Mouse (Mus musculus): ENCODE data around the gene Zbtb1. TPM values are rescaled to one million over a fixed set of nuclear protein-coding genes. Genes with fewer than 3 reads are reported as not detected.

The Zbtb1 gene
- polyA plus RNA-seq, 1 experiment from 2014 or later: 12.5 TPM

- no peak overlapping the region for H3K27ac ChIP-seq (ENCODE audit: low read depth, low read length)
- no peaks in the 10 kb centered on the region; the same call in 1 of the 2 replicates for H3K36me3 ChIP-seq (ENCODE audit: control insufficient read depth, insufficient read depth, low read length)
- no peaks in the 10 kb centered on the region for H3K27me3 ChIP-seq (ENCODE audit: control insufficient read depth, insufficient read depth, low read length)
- H3K9me3 ChIP-seq (ENCODE audit: control insufficient read depth, low read length): no peaks in the 10 kb centered on the region
- no peak overlapping the region for H3K4me2 ChIP-seq (replicated peaks; ENCODE audit: low read depth, low read length)
- H3K4me3 ChIP-seq (ENCODE audit: low read length): no peak overlapping the region
- no peak for ATAC-seq (ENCODE audit: low FRiP score, low TSS enrichment)
- H3K4me1 ChIP-seq (ENCODE audit: control insufficient read depth, insufficient read depth, low read length): no peaks in the 10 kb centered on the region
- WGBS: 8% methylated on average over 4 of the region's 4 CpGs
- H3K9ac ChIP-seq (ENCODE audit: low read depth, low read length): no peak overlapping the region
Observed at GRCm38 (mm10) chr12:76341080-76341479, 29.0 kb upstream of the Zbtb1 start.

DNA sequence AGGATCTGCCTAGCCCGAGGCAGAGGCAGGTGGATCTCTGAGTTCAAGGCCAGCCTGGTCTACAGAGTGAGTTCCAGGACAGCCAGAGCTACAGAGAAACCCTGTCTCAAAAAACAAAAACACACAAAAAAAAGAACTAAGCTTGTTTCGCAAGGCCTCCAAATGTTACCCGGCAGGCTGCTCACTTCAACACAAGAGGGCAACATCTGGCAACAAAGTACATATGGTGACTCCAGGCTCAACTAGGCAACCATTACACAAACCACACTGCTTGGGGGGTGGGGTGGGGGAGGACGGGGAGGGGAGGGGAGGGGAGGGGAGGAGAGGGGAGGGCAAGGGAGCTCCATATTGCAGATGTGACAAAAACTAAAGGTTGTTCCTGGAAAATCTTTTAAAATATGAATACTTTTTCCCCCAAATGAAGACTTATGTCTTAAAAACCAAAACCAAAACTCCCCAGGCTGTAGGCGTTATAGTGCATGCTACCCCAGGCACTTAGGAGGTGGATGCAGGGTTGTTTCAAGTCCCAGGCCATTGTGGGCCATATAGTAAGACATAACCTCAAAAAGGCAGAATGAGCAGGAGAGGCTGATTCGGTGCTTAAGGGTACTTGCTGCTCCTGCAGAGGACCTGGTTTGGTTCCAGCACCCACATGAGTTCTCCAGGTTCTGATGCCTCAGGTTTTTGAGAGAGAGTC is 24.2 kb upstream of the Zbtb1 start:
- ATAC-seq (ENCODE audit: low FRiP score, low TSS enrichment): no peak
- H3K9me3 ChIP-seq (ENCODE audit: control insufficient read depth, low read length): no peaks in the 10 kb centered on the region
- H3K4me2 ChIP-seq (replicated peaks; ENCODE audit: low read depth, low read length): no peak overlapping the region
- H3K4me3 ChIP-seq (ENCODE audit: low read length): no peak overlapping the region
- peaks cover 22% of the 10 kb centered on the region; the same call in 1 of the 2 replicates for H3K36me3 ChIP-seq (ENCODE audit: control insufficient read depth, insufficient read depth, low read length)
- H3K4me1 ChIP-seq (ENCODE audit: control insufficient read depth, insufficient read depth, low read length): no peaks in the 10 kb centered on the region
- H3K27ac ChIP-seq (ENCODE audit: low read depth, low read length): no peak overlapping the region
- H3K27me3 ChIP-seq (ENCODE audit: control insufficient read depth, insufficient read depth, low read length): no peaks in the 10 kb centered on the region
- 78% methylated on average over 6 of the region's 6 CpGs for WGBS
- H3K9ac ChIP-seq (ENCODE audit: low read depth, low read length): no peak overlapping the region

GRCm38 (mm10) chr12:76349680-76350220 is 20.3 kb upstream of the Zbtb1 start:
- Histone ChIP-seq H3K9me3 (ENCODE audit: control insufficient read depth, low read length) (no peaks in the 10 kb centered on the region), H3K27ac (ENCODE audit: low read depth, low read length) (no peak overlapping the region), H3K4me1 (ENCODE audit: control insufficient read depth, insufficient read depth, low read length) (no peaks in the 10 kb centered on the region), H3K4me3 (ENCODE audit: low read length) (no peak overlapping the region), H3K9ac (ENCODE audit: low read depth, low read length) (no peak overlapping the region), H3K27me3 (ENCODE audit: control insufficient read depth, insufficient read depth, low read length) (no peaks in the 10 kb centered on the region), H3K4me2 (replicated peaks; ENCODE audit: low read depth, low read length) (no peak overlapping the region), H3K36me3 (ENCODE audit: control insufficient read depth, insufficient read depth, low read length) (peaks cover 29% of the 10 kb centered on the region; the same call in 1 of the 2 replicates)
- WGBS: 46% methylated on average over 8 of the region's 8 CpGs
- ATAC-seq (ENCODE audit: low FRiP score, low TSS enrichment): peak; percentile 58

GRCm38 (mm10) chr12:76360868-76361267 is 9.2 kb upstream of the Zbtb1 start:
- Histone ChIP-seq H3K9me3 (ENCODE audit: control insufficient read depth, low read length) (no peaks in the 10 kb centered on the region), H3K27ac (ENCODE audit: low read depth, low read length) (no peak overlapping the region), H3K27me3 (ENCODE audit: control insufficient read depth, insufficient read depth, low read length) (no peaks in the 10 kb centered on the region), H3K36me3 (ENCODE audit: control insufficient read depth, insufficient read depth, low read length) (no peaks in the 10 kb centered on the region), H3K4me3 (ENCODE audit: low read length) (no peak overlapping the region), H3K4me2 (replicated peaks; ENCODE audit: low read depth, low read length) (no peak overlapping the region), H3K9ac (ENCODE audit: low read depth, low read length) (no peak overlapping the region), H3K4me1 (ENCODE audit: control insufficient read depth, insufficient read depth, low read length) (0 out of 2 replicates have a peak, but pooled peaks cover 5% of the 10 kb centered on the region)
- no peak for ATAC-seq (ENCODE audit: low FRiP score, low TSS enrichment)
- 59% methylated on average over 1 of the region's 1 CpGs for WGBS

- Histone ChIP-seq H3K4me1 (ENCODE audit: control insufficient read depth, insufficient read depth, low read length) (peaks cover 5% of the 10 kb centered on the region; the same call in 1 of the 2 replicates), H3K27ac (ENCODE audit: low read depth, low read length) (peak overlapping the region; percentile 11; the same call in 1 of the 2 replicates), H3K9me3 (ENCODE audit: control insufficient read depth, low read length) (no peaks in the 10 kb centered on the region), H3K27me3 (ENCODE audit: control insufficient read depth, insufficient read depth, low read length) (no peaks in the 10 kb centered on the region), H3K4me2 (replicated peaks; ENCODE audit: low read depth, low read length) (no peak overlapping the region), H3K36me3 (ENCODE audit: control insufficient read depth, insufficient read depth, low read length) (no peaks in the 10 kb centered on the region), H3K9ac (ENCODE audit: low read depth, low read length) (no peak overlapping the region), H3K4me3 (ENCODE audit: low read length) (no peak overlapping the region)
- WGBS: 47% methylated on average over 9 of the region's 9 CpGs
- peak; percentile 53; the same call in 1 of the 2 replicates for ATAC-seq (ENCODE audit: low FRiP score, low TSS enrichment)
Observed at GRCm38 (mm10) chr12:76361405-76362302, 8.4 kb upstream of the Zbtb1 start.

DNA sequence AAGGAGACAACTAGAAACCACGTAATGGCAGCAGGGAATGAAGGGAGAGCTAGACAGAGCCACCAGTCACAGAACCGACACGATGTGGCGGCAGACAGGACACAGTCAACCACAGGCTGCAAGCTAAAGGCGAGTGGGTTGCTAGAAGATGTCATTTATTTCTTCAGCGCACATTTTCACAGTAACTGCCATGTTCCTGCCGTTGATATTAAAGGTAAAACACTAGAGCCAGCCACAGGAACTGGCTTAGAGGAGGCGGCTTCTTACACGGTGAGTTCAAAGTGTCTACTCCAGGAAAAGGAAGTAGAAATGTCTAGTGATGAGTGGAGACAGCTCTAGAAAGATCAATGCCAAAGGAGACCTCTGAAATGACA is 7.8 kb upstream of the Zbtb1 start:
- Histone ChIP-seq H3K27me3 (ENCODE audit: control insufficient read depth, insufficient read depth, low read length) (no peaks in the 10 kb centered on the region), H3K36me3 (ENCODE audit: control insufficient read depth, insufficient read depth, low read length) (no peaks in the 10 kb centered on the region), H3K4me1 (ENCODE audit: control insufficient read depth, insufficient read depth, low read length) (peaks cover 11% of the 10 kb centered on the region), H3K4me3 (ENCODE audit: low read length) (no peak overlapping the region), H3K4me2 (replicated peaks; ENCODE audit: low read depth, low read length) (no peak overlapping the region), H3K27ac (ENCODE audit: low read depth, low read length) (no peak overlapping the region), H3K9ac (ENCODE audit: low read depth, low read length) (no peak overlapping the region), H3K9me3 (ENCODE audit: control insufficient read depth, low read length) (no peaks in the 10 kb centered on the region)
- ATAC-seq (ENCODE audit: low FRiP score, low TSS enrichment): no peak
- WGBS: 86% methylated on average over 9 of the region's 9 CpGs

DNA sequence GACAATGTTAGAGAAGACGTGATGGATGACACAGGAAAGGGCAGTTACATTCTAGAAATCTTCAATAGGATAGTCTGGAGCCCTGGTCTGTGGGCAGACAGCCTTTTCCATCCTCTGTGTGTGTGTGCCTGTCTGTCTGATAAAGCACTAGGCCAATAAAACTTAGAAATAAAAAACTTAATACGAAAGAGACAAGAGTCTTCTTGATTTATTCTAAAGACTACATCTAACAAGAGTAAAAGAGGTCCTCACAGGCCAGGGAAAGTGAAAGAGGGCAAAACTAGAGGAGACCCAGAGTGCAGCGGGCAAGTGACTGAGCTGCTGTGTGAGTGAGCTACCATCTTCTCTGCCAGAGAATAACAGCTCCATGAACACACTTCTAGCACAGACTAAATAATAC is 3.8 kb upstream of the Zbtb1 start:
- WGBS: 72% methylated on average over 3 of the region's 3 CpGs
- no peaks in the 10 kb centered on the region for H3K9me3 ChIP-seq (ENCODE audit: control insufficient read depth, low read length)
- H3K27me3 ChIP-seq (ENCODE audit: control insufficient read depth, insufficient read depth, low read length): no peaks in the 10 kb centered on the region
- no peak for ATAC-seq (ENCODE audit: low FRiP score, low TSS enrichment)
- H3K4me3 ChIP-seq (ENCODE audit: low read length): no peak overlapping the region
- no peak overlapping the region for H3K27ac ChIP-seq (ENCODE audit: low read depth, low read length)
- H3K4me2 ChIP-seq (replicated peaks; ENCODE audit: low read depth, low read length): no peak overlapping the region
- peaks cover 25% of the 10 kb centered on the region for H3K4me1 ChIP-seq (ENCODE audit: control insufficient read depth, insufficient read depth, low read length)
- H3K9ac ChIP-seq (ENCODE audit: low read depth, low read length): no peak overlapping the region
- no peaks in the 10 kb centered on the region for H3K36me3 ChIP-seq (ENCODE audit: control insufficient read depth, insufficient read depth, low read length)

DNA sequence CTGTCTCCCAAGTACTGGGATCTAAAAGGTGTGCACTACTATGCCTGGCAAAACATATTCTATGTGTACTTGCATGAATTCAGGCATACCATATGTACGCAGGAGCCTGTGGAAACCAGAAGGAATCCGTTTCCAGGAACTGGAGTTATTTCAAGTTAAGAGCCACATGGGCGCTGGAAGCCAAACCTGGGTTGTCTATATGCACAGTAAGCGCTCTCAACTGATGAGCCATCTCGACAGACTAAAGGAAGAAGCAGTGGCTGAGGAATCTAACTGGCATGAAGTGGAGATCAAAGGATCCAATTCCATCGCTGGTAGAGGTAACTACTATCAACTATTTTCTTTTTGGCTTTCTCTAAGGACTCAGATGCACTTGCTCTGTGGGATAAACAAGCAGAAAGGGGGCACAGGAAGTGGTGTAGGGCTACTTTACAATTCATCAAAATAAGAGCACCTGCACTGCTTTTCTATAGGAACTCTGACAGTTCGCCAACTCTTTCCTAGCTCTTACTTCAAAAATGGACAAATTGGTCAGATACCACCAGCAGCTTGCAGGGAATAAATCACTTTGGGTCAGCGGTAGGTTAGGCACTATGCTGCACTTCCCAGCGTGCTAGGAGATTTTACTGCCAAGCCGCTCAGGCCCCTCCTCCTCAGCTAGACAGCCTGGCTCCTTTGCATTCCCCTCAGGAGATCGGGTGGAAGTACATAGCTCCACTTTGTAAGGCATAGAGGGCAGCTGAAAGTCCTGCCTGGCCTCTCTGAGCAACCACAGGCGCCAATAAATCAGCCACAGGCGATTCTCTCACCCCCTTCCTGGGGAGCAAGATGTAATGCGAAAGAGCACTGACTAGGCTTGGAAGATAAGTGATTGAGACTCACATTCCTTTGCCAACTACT is 2.7 kb upstream of the Zbtb1 start:
- WGBS: 13% methylated on average over 14 of the region's 14 CpGs
- Histone ChIP-seq H3K36me3 (ENCODE audit: control insufficient read depth, insufficient read depth, low read length) (no peaks in the 10 kb centered on the region), H3K9ac (ENCODE audit: low read depth, low read length) (no peak overlapping the region; the same call in 1 of the 2 replicates), H3K4me3 (ENCODE audit: low read length) (peak overlapping the region; percentile 98; the same call in 1 of the 2 replicates), H3K4me1 (ENCODE audit: control insufficient read depth, insufficient read depth, low read length) (peaks cover 27% of the 10 kb centered on the region), H3K27ac (ENCODE audit: low read depth, low read length) (no peak overlapping the region; the same call in 1 of the 2 replicates), H3K4me2 (replicated peaks; ENCODE audit: low read depth, low read length) (peak overlapping the region; percentile 73), H3K9me3 (ENCODE audit: control insufficient read depth, low read length) (no peaks in the 10 kb centered on the region), H3K27me3 (ENCODE audit: control insufficient read depth, insufficient read depth, low read length) (no peaks in the 10 kb centered on the region)
- ATAC-seq (ENCODE audit: low FRiP score, low TSS enrichment): no peak

All from kidney, embryonic 14.5 days (tissue).